Mouse (Mus musculus) lung, adult 2 months (tissue): Measurements from ENCODE around the gene Miga1. TPM values are rescaled to one million over a fixed set of nuclear protein-coding genes. Genes with fewer than 3 reads are reported as not detected.

Experiments used
- DNase-seq: peaks from one replicate; pipeline ENCODE4 v3.0.0; 2022
- H3K4me1 ChIP-seq: fragments of 200-500 bp; 2 replicates; pipeline ENCODE4 v1.6.1; 2011; ENCODE audit warnings: low read length; ENCODE audit not compliant: control insufficient read depth, insufficient read depth
- H3K4me3 ChIP-seq: fragments of 200-500 bp; replicated peaks from 2 replicates; pipeline ENCODE3; 2011; ENCODE audit warnings: low read depth, mild to moderate bottlenecking, control low read depth, low read length; ENCODE audit errors: extremely low read depth
- CTCF ChIP-seq: fragments of 200-500 bp; IDR thresholded peaks from 2 replicates; pipeline ENCODE4 v1.5.1; 2011; ENCODE audit warnings: mild to moderate bottlenecking, low read length, control low read depth; ENCODE audit not compliant: insufficient read depth
- POLR2A ChIP-seq: fragments of 200-500 bp; IDR thresholded peaks from 2 replicates; pipeline ENCODE4 v1.6.1; 2011; ENCODE audit warnings: low read depth, mild to moderate bottlenecking, control low read depth, low read length, borderline replicate concordance; ENCODE audit errors: extremely low read depth
- WGBS: fragments of 180-500 bp; shearing (Covaris S2); methylation state at CpG from one replicate; pipeline ENCODE4 v1.1.7; 2018; 5-methylcytosine and 5-hydroxymethylcytosine counted together
- polyA plus RNA-seq: library from polyadenylated mRNA; depleted of rRNA; stranded (reverse); fragments of >200 nt; gene quantifications from 2 replicates; pipeline ENCODE4 v1.2.3, GENCODE M21; 2012; rRNA removed

The Miga1 gene
- polyA plus RNA-seq = 9.5 and 11.6 TPM in 2 replicates

GRCm38 (mm10) chr3:152339862-152340557, at the start of gene Miga1:
Miga1 (minus strand) TSS chr3:152340407.
- TF ChIP-seq POLR2A (peak; percentile 40; the same call in 1 of the 2 replicates), CTCF (no peak)
- peak; percentile 69 for DNase-seq
- peaks cover 4% of the 10 kb centered on the region; the same call in 1 of the 2 replicates for H3K4me1 ChIP-seq
- peak within 1 kb of the TSS; percentile 64 for H3K4me3 ChIP-seq
- 2% methylated on average over 54 of the region's 54 CpGs for WGBS

GRCm38 (mm10) chr3:152384106-152384505, 43.9 kb upstream of the Miga1 start:
- DNase-seq = no peak
- H3K4me1 ChIP-seq = no peaks in the 10 kb centered on the region
- H3K4me3 ChIP-seq = no peak overlapping the region
- TF ChIP-seq POLR2A (no peak), CTCF (no peak)
- WGBS = 68% methylated on average over 11 of the region's 11 CpGs

GRCm38 (mm10) chr3:152376063-152376462, 35.9 kb upstream of the Miga1 start:
- 84% methylated on average over 4 of the region's 4 CpGs for WGBS
- TF ChIP-seq POLR2A (no peak), CTCF (no peak)
- Histone ChIP-seq H3K4me3 (no peak overlapping the region), H3K4me1 (no peaks in the 10 kb centered on the region)
- no peak for DNase-seq

GRCm38 (mm10) chr3:152364181-152364580, 24.0 kb upstream of the Miga1 start:
- DNase-seq = no peak
- H3K4me1 ChIP-seq = no peaks in the 10 kb centered on the region
- WGBS = 83% methylated on average over 2 of the region's 2 CpGs
- TF ChIP-seq CTCF (no peak), POLR2A (no peak)
- H3K4me3 ChIP-seq = no peak overlapping the region

GRCm38 (mm10) chr3:152359151-152359550, 18.9 kb upstream of the Miga1 start:
- 80% methylated on average over 7 of the region's 7 CpGs for WGBS
- Histone ChIP-seq H3K4me3 (no peak overlapping the region), H3K4me1 (no peaks in the 10 kb centered on the region)
- no peak for DNase-seq
- TF ChIP-seq CTCF (no peak), POLR2A (no peak)

- WGBS = 91% methylated on average over 9 of the region's 9 CpGs
- DNase-seq = no peak
These were observed 16.5 kb upstream of the Miga1 start for GRCm38 (mm10) chr3:152356751-152357150.

GRCm38 (mm10) chr3:152355361-152355760, 15.2 kb upstream of the Miga1 start:
- peaks cover 4% of the 10 kb centered on the region; the same call in 1 of the 2 replicates for H3K4me1 ChIP-seq
- TF ChIP-seq CTCF (no peak), POLR2A (no peak)
- DNase-seq = no peak
- H3K4me3 ChIP-seq = no peak overlapping the region
- 12% methylated on average over 5 of the region's 5 CpGs for WGBS

More at GRCm38 (mm10) chr3:152356751-152357150, 16.5 kb upstream of the Miga1 start:
- no peak overlapping the region for H3K4me3 ChIP-seq
- TF ChIP-seq POLR2A (no peak), CTCF (no peak)
- no peaks in the 10 kb centered on the region; the same call in 1 of the 2 replicates for H3K4me1 ChIP-seq

- Histone ChIP-seq H3K4me1 (peaks cover 5% of the 10 kb centered on the region), H3K4me3 (no peak overlapping the region)
- TF ChIP-seq CTCF (no peak), POLR2A (no peak)
- DNase-seq = no peak
- 78% methylated on average over 10 of the region's 10 CpGs for WGBS
These were observed 13.4 kb upstream of the Miga1 start for GRCm38 (mm10) chr3:152353434-152354177.

- 68% methylated on average over 4 of the region's 4 CpGs for whole genome bisulfite sequencing
- H3K4me1 ChIP-seq = peaks cover 7% of the 10 kb centered on the region
- no peak overlapping the region for H3K4me3 ChIP-seq
- no peak for DNase-seq
- TF ChIP-seq CTCF (no peak), POLR2A (no peak)
These were observed 12.1 kb upstream of the Miga1 start for GRCm38 (mm10) chr3:152352289-152352688.
